Mouse (Mus musculus) kidney, embryonic 14.5 days (tissue): ENCODE measurements around the gene Prrxl1. TPM values are rescaled to one million over a fixed set of nuclear protein-coding genes. Genes with fewer than 3 reads are reported as not detected.

Experiments
- ATAC-seq: fragments of 200-750 bp; cut with Nextera tagmentation; 2 replicates; pipeline ENCODE4 v1.8.0; 2017; ENCODE audit warnings: moderate number of reproducible peaks, mild to moderate bottlenecking, moderate TSS enrichment, moderate library complexity; ENCODE audit not compliant: low FRiP score, low TSS enrichment
- H3K27ac ChIP-seq: fragments of 300-500 bp; sonication (generic); 2 replicates; pipeline ENCODE4 v1.5.1; 2014; ENCODE audit warnings: low read depth, mild to moderate bottlenecking, low read length, moderate library complexity, mixed read lengths
- H3K27me3 ChIP-seq: fragments of 300-500 bp; sonication (generic); 2 replicates; pipeline ENCODE4 v1.6.1; 2014; ENCODE audit warnings: mild to moderate bottlenecking, low read length; ENCODE audit not compliant: control insufficient read depth, insufficient read depth
- H3K36me3 ChIP-seq: fragments of 300-500 bp; sonication (generic); 2 replicates; pipeline ENCODE4 v1.6.1; 2014; ENCODE audit warnings: low read length, mixed read lengths; ENCODE audit not compliant: control insufficient read depth, insufficient read depth
- H3K4me1 ChIP-seq: fragments of 300-500 bp; sonication (generic); 2 replicates; pipeline ENCODE4 v1.6.1; 2014; ENCODE audit warnings: low read length, mixed read lengths; ENCODE audit not compliant: control insufficient read depth, insufficient read depth
- H3K4me2 ChIP-seq: fragments of 300-500 bp; sonication (generic); replicated peaks from 2 replicates; pipeline ENCODE4 v1.6.1; 2014; ENCODE audit warnings: low read depth, mild to moderate bottlenecking, low read length
- H3K4me3 ChIP-seq: fragments of 300-500 bp; sonication (generic); 2 replicates; pipeline ENCODE4 v1.5.1; 2014; ENCODE audit warnings: mild to moderate bottlenecking, low read length
- H3K9ac ChIP-seq: fragments of 300-500 bp; sonication (generic); 2 replicates; pipeline ENCODE4 v1.6.1; 2014; ENCODE audit warnings: low read depth, mild to moderate bottlenecking, low read length, moderate library complexity
- H3K9me3 ChIP-seq: fragments of 300-500 bp; sonication (generic); 2 replicates; pipeline ENCODE4 v1.6.1; 2016; ENCODE audit warnings: low read length; ENCODE audit not compliant: control insufficient read depth
- WGBS: fragments of 180-500 bp; shearing (Covaris S2); extraction: QIAGEN DNeasy Blood & Tissue Kit; methylation state at CpG from one replicate; pipeline ENCODE4 v1.1.7; 2014; 5-methylcytosine and 5-hydroxymethylcytosine counted together
- polyA plus RNA-seq: library from polyadenylated mRNA; unstranded; fragments of >200 nt; fragmentation: Nextera tagmentation; extraction: Ambion mirVana; gene quantifications from 2 replicates; pipeline ENCODE4 v1.2.1, GENCODE M21; 2014

Gene Prrxl1
- polyA plus RNA-seq, 1 experiment from 2014 or later = 0.08 TPM

DNA sequence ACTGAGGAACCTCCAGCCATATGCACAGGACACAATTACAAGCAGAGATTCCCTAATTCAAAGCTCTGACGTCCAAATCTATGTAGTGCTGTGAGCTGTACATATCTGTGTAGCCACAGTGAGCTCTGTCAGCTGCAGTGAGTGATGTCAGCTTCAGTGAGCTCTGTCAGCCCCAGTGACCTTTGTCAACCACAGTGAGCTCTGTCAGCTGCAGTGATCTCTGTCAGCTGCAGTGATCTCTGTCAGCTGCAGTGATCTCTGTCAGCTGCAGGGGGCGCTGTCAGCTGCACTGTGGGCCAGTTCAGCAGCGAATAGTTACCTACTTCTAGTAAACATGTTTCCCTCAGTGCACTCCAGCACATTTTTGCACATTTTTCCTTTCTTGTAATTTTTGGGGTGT, 10.2 kb downstream of the Prrxl1 start:
- no peaks in the 10 kb centered on the region for H3K9me3 ChIP-seq
- no peaks in the 10 kb centered on the region for H3K4me1 ChIP-seq
- H3K27me3 ChIP-seq = peaks cover 9% of the 10 kb centered on the region; the same call in 1 of the 2 replicates
- H3K4me2 ChIP-seq = no peak overlapping the region
- WGBS = 11% methylated on average over 3 of the region's 3 CpGs
- H3K27ac ChIP-seq = no peak overlapping the region
- no peaks in the 10 kb centered on the region for H3K36me3 ChIP-seq
- no peak overlapping the region for H3K9ac ChIP-seq
- peak; percentile 49; the same call in 1 of the 2 replicates for ATAC-seq
- H3K4me3 ChIP-seq = no peak overlapping the region

GRCm38 (mm10) chr14:32617253-32617652, 18.0 kb downstream of the Prrxl1 start:
- Histone ChIP-seq H3K4me1 (no peaks in the 10 kb centered on the region), H3K27ac (no peak overlapping the region), H3K4me2 (no peak overlapping the region), H3K9ac (no peak overlapping the region), H3K36me3 (no peaks in the 10 kb centered on the region), H3K4me3 (no peak overlapping the region), H3K27me3 (no peaks in the 10 kb centered on the region), H3K9me3 (no peaks in the 10 kb centered on the region)
- 91% methylated on average over 5 of the region's 5 CpGs for WGBS
- ATAC-seq = no peak

- H3K36me3 ChIP-seq = no peaks in the 10 kb centered on the region
- no peak for ATAC-seq
- H3K9ac ChIP-seq = no peak overlapping the region
- no peak overlapping the region for H3K4me2 ChIP-seq
- no peak overlapping the region for H3K4me3 ChIP-seq
- 67% methylated on average over 3 of the region's 3 CpGs for WGBS
- no peaks in the 10 kb centered on the region for H3K4me1 ChIP-seq
- H3K27me3 ChIP-seq = no peaks in the 10 kb centered on the region
- no peak overlapping the region for H3K27ac ChIP-seq
- H3K9me3 ChIP-seq = no peaks in the 10 kb centered on the region
Measured at GRCm38 (mm10) chr14:32624245-32624644, 25.0 kb downstream of the Prrxl1 start.

GRCm38 (mm10) chr14:32624811-32625210, 25.6 kb downstream of the Prrxl1 start:
- Histone ChIP-seq H3K4me2 (no peak overlapping the region), H3K9me3 (no peaks in the 10 kb centered on the region), H3K27ac (no peak overlapping the region), H3K27me3 (no peaks in the 10 kb centered on the region), H3K4me3 (no peak overlapping the region), H3K9ac (no peak overlapping the region), H3K4me1 (no peaks in the 10 kb centered on the region), H3K36me3 (no peaks in the 10 kb centered on the region)
- no peak for ATAC-seq
- 86% methylated on average over 7 of the region's 7 CpGs for WGBS

DNA sequence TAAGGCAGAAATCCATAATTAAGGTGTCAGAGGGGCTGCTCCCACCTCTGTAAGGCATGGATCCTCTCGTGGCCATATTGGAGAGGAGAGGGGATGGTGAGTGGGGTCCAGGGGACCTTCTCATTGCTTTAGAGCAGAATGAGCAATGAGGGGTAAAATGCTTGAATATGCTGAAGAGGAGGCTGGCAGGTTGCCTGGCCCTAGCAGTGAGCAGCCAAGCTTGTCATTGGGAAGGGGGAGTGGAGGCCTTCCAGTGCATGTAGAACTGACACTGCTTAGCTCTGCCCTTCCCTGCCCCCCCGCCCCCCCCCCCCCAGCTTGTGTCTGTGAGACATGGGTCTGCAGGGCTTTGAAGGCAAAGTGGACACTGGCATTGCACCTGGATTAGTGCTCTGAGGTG, 28.1 kb downstream of the Prrxl1 start:
- Histone ChIP-seq H3K9me3 (no peaks in the 10 kb centered on the region), H3K27ac (no peak overlapping the region), H3K4me3 (no peak overlapping the region), H3K9ac (no peak overlapping the region), H3K4me2 (no peak overlapping the region), H3K27me3 (no peaks in the 10 kb centered on the region), H3K36me3 (no peaks in the 10 kb centered on the region), H3K4me1 (no peaks in the 10 kb centered on the region)
- WGBS = 61% methylated on average over 1 of the region's 2 CpGs
- ATAC-seq = no peak

GRCm38 (mm10) chr14:32628584-32628983, 29.4 kb downstream of the Prrxl1 start:
- no peaks in the 10 kb centered on the region for H3K27me3 ChIP-seq
- 64% methylated on average over 10 of the region's 10 CpGs for WGBS
- H3K9me3 ChIP-seq = no peaks in the 10 kb centered on the region
- no peaks in the 10 kb centered on the region for H3K4me1 ChIP-seq
- ATAC-seq = no peak
- no peak overlapping the region for H3K4me2 ChIP-seq
- no peak overlapping the region for H3K27ac ChIP-seq
- H3K4me3 ChIP-seq = no peak overlapping the region
- no peak overlapping the region for H3K9ac ChIP-seq
- H3K36me3 ChIP-seq = no peaks in the 10 kb centered on the region

GRCm38 (mm10) chr14:32632908-32633600, 33.8 kb downstream of the Prrxl1 start:
- no peak overlapping the region for H3K4me3 ChIP-seq

GRCm38 (mm10) chr14:32634015-32634682, 34.9 kb downstream of the Prrxl1 start:
- no peaks in the 10 kb centered on the region for H3K36me3 ChIP-seq
- ATAC-seq = no peak
- H3K4me1 ChIP-seq = no peaks in the 10 kb centered on the region
- 14% methylated on average over 11 of the region's 11 CpGs for WGBS
- no peak overlapping the region for H3K4me3 ChIP-seq
- no peaks in the 10 kb centered on the region for H3K27me3 ChIP-seq
- no peaks in the 10 kb centered on the region for H3K9me3 ChIP-seq
- no peak overlapping the region for H3K9ac ChIP-seq
- no peak overlapping the region for H3K27ac ChIP-seq
- no peak overlapping the region for H3K4me2 ChIP-seq

More at GRCm38 (mm10) chr14:32632908-32633600, 33.8 kb downstream of the Prrxl1 start:
- Histone ChIP-seq H3K36me3 (no peaks in the 10 kb centered on the region), H3K4me1 (no peaks in the 10 kb centered on the region), H3K9me3 (no peaks in the 10 kb centered on the region), H3K4me2 (no peak overlapping the region), H3K9ac (no peak overlapping the region), H3K27ac (no peak overlapping the region), H3K27me3 (no peaks in the 10 kb centered on the region)
- no peak for ATAC-seq
- 77% methylated on average over 6 of the region's 6 CpGs for WGBS

DNA sequence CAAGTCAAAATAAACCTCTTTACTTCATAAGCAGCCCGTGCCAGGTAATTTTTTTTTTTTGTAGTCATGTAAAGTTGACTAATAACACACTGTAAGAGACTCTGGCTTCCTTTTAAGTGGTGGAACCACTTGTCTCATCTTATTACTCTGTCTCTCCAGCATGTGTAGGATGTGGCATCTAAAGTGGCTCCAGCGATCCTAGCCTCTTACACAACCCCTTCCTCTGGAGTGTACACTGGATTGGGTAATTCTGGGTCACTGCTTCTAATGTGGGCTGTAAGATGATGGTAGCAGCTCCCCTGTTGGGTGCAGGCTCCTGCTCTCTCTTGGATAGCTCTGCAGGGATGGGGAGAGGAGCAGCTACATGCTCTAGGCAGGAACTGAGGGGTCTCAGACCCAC, 39.3 kb downstream of the Prrxl1 start:
- ATAC-seq = no peak
- Histone ChIP-seq H3K27me3 (no peaks in the 10 kb centered on the region), H3K27ac (no peak overlapping the region), H3K36me3 (no peaks in the 10 kb centered on the region), H3K9me3 (no peaks in the 10 kb centered on the region), H3K4me1 (no peaks in the 10 kb centered on the region), H3K4me2 (no peak overlapping the region), H3K4me3 (no peak overlapping the region), H3K9ac (no peak overlapping the region)
- 90% methylated on average over 2 of the region's 2 CpGs for WGBS
